Mouse (Mus musculus): ENCODE data around the gene Ttc25. TPM values are rescaled to one million over a fixed set of nuclear protein-coding genes. Genes with fewer than 3 reads are reported as not detected.

The Ttc25 gene
- polyA plus RNA-seq, 1 experiment from 2014 or later: 0.26 TPM

DNA sequence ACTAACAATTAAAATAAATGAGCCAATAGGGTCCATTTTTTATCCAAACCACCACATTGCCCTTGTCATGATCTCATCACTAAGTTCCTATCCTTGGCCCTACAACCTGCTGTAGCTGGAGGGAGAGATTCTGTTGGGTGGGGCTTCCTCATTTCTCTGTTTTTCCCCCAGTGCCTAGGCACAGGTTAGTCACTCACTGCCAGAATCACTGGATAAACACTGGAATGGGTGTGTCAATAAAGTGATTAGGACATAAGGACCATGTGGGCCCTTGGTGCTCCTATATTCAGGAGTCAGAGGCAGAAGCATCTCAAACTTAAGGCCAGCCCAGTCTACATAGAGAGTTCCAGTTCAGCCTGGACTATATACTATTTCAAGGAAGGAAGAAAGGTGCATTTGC, 8.9 kb upstream of the Ttc25 start:
- DNase-seq (ENCODE audit: low spot score): no peak
- Histone ChIP-seq H3K9ac (ENCODE audit: low read depth, low read length) (no peak overlapping the region), H3K4me1 (replicated peaks; ENCODE audit: control insufficient read depth, insufficient read depth, low read length) (peaks cover 3% of the 10 kb centered on the region), H3K4me2 (no peak overlapping the region), H3K4me3 (ENCODE audit: low read depth, low read length) (no peak overlapping the region), H3K27me3 (replicated peaks; ENCODE audit: control insufficient read depth, insufficient read depth, low read length) (no peaks in the 10 kb centered on the region), H3K36me3 (ENCODE audit: control insufficient read depth, insufficient read depth, low read length) (no peaks in the 10 kb centered on the region), H3K27ac (ENCODE audit: low read depth, low read length) (no peak overlapping the region), H3K9me3 (ENCODE audit: control insufficient read depth, low read length) (no peaks in the 10 kb centered on the region)
- no peak for ATAC-seq (replicated peaks; ENCODE audit: low FRiP score)

DNA sequence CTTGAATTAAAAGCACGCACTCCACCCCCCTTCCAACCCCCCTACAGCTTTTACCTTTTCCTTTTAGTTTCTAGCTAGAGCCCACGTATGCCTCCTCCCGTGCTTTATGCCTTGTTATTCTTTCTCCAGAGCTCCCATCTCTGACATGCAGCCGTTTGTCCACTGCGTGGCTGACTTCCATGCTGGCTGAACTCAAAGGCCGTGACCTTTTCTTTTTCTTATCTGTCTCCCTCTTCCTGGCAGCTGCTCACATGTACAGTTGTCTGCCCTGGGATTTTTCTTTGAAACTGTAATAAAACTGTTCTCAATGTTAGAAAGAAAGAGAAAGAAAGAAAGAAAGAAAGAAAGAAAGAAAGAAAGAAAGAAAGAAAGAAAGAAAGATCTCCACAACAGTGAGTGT, 4.4 kb upstream of the Ttc25 start:
- Histone ChIP-seq H3K36me3 (ENCODE audit: control insufficient read depth, insufficient read depth, low read length) (no peaks in the 10 kb centered on the region), H3K4me1 (replicated peaks; ENCODE audit: control insufficient read depth, insufficient read depth, low read length) (peaks cover 15% of the 10 kb centered on the region), H3K27ac (ENCODE audit: low read depth, low read length) (no peak overlapping the region), H3K27me3 (replicated peaks; ENCODE audit: control insufficient read depth, insufficient read depth, low read length) (no peaks in the 10 kb centered on the region), H3K4me3 (ENCODE audit: low read depth, low read length) (no peak overlapping the region), H3K9ac (ENCODE audit: low read depth, low read length) (no peak overlapping the region), H3K9me3 (ENCODE audit: control insufficient read depth, low read length) (no peaks in the 10 kb centered on the region), H3K4me2 (no peak overlapping the region)
- ATAC-seq (replicated peaks; ENCODE audit: low FRiP score) (no peak), DNase-seq (ENCODE audit: low spot score) (no peak)
- 25% methylated on average over 6 of the region's 6 CpGs for WGBS

DNA sequence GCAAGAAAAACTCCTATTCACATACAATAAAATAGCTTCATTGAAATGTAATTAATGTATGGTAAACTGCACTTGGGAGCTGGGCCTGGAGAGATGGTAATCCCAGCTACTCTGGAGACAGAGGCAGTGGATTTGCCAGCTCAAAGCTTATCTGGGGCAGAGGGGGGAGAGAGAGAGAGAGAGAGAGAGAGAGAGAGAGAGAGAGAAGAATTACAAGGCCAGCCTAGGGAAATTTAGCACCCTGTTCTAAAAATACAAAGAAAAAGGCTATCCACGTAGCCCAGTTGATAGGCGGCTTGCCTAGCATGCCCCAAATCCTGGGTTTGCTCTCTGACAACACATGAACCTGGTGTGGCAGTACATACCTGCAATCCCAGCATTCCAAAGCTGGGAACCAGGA, 3.8 kb upstream of the Ttc25 start:
- Histone ChIP-seq H3K36me3 (ENCODE audit: control insufficient read depth, insufficient read depth, low read length) (no peaks in the 10 kb centered on the region), H3K9ac (ENCODE audit: low read depth, low read length) (no peak overlapping the region), H3K27ac (ENCODE audit: low read depth, low read length) (no peak overlapping the region), H3K4me2 (no peak overlapping the region), H3K27me3 (replicated peaks; ENCODE audit: control insufficient read depth, insufficient read depth, low read length) (no peaks in the 10 kb centered on the region), H3K4me3 (ENCODE audit: low read depth, low read length) (no peak overlapping the region), H3K9me3 (ENCODE audit: control insufficient read depth, low read length) (no peaks in the 10 kb centered on the region), H3K4me1 (replicated peaks; ENCODE audit: control insufficient read depth, insufficient read depth, low read length) (peaks cover 15% of the 10 kb centered on the region)
- no peak for ATAC-seq (replicated peaks; ENCODE audit: low FRiP score)
- DNase-seq (ENCODE audit: low spot score): no peak
- 77% methylated on average over 2 of the region's 2 CpGs for WGBS

DNA sequence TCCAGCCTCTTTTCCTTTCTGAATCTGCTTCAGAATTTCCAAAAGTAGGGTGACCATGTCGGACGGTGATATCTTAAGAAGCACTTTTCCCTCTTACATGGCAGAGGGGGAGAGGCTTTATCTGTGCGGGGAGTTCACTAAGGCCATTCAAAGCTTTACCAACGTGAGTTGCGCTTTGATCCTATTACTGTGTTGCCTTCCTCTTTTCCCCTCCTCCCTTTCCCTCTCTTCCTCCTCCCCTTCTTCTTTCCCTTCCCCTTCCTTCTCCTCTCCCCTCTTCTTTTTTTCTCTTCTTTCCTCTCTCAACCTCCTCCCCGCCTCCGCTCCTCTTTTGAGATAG, 309 bp downstream of the Ttc25 start:
- 26% methylated on average over 7 of the region's 7 CpGs for WGBS
- Histone ChIP-seq H3K4me3 (ENCODE audit: low read depth, low read length) (peak overlapping the region; percentile 59), H3K9me3 (ENCODE audit: control insufficient read depth, low read length) (no peaks in the 10 kb centered on the region), H3K9ac (ENCODE audit: low read depth, low read length) (peak overlapping the region; percentile 73), H3K4me1 (replicated peaks; ENCODE audit: control insufficient read depth, insufficient read depth, low read length) (peaks cover 15% of the 10 kb centered on the region), H3K36me3 (ENCODE audit: control insufficient read depth, insufficient read depth, low read length) (no peaks in the 10 kb centered on the region), H3K27me3 (replicated peaks; ENCODE audit: control insufficient read depth, insufficient read depth, low read length) (no peaks in the 10 kb centered on the region), H3K4me2 (peak overlapping the region; percentile 85), H3K27ac (ENCODE audit: low read depth, low read length) (peak overlapping the region; percentile 23; the same call in 1 of the 2 replicates)
- DNase-seq (ENCODE audit: low spot score) (no peak), ATAC-seq (replicated peaks; ENCODE audit: low FRiP score) (0 out of 2 replicates have a peak, but pooled peaks have one; percentile 19)

DNA sequence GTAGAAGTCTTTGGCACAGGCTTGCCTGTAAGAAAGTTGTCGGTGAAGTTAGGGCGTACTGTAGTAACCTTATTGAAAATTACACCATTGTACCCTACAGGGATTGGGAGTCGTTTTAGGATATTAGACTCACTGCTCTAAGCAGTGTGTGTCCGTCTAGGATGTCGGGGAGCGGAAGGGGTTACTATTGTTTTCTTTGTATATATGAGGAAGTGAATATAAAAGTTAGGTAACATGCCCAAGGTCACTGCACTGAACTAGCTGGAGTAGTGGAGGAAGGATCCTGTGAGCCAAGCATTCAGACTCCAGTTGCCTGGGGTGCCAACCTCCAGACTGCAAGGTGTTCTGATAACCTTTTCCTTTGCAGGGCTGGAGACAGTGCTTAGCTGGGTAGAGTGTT, 1.5 kb downstream of the Ttc25 start:
- peaks cover 9% of the 10 kb centered on the region for H3K4me1 ChIP-seq (replicated peaks; ENCODE audit: control insufficient read depth, insufficient read depth, low read length)
- no peak overlapping the region for H3K9ac ChIP-seq (ENCODE audit: low read depth, low read length)
- H3K4me2 ChIP-seq: no peak overlapping the region
- no peaks in the 10 kb centered on the region for H3K27me3 ChIP-seq (replicated peaks; ENCODE audit: control insufficient read depth, insufficient read depth, low read length)
- no peak overlapping the region for H3K27ac ChIP-seq (ENCODE audit: low read depth, low read length)
- no peaks in the 10 kb centered on the region for H3K9me3 ChIP-seq (ENCODE audit: control insufficient read depth, low read length)
- DNase-seq (ENCODE audit: low spot score) (no peak), ATAC-seq (replicated peaks; ENCODE audit: low FRiP score) (no peak)
- H3K4me3 ChIP-seq (ENCODE audit: low read depth, low read length): no peak overlapping the region
- 81% methylated on average over 6 of the region's 6 CpGs for WGBS
- H3K36me3 ChIP-seq (ENCODE audit: control insufficient read depth, insufficient read depth, low read length): no peaks in the 10 kb centered on the region

DNA sequence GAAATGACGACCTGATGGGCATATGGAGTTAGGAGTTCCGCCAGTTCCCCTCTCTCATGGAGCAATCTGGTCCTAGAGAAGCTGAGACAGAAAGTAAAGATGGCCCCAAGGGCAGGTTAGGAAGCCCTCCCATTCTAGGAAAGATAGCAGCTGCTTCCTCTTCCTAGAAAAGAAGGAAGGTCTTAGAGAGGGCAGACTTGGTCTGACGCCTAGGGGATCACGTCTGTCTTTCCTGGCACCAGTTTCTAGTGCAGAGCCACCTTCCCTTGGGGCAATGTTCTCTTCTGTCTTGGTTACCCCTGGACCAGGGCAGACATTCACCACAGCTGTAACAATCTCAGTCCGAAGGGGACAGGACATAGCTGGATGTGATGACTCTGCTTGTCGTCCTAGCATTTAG, 2.7 kb downstream of the Ttc25 start:
- ATAC-seq (replicated peaks; ENCODE audit: low FRiP score) (no peak), DNase-seq (ENCODE audit: low spot score) (no peak)
- Histone ChIP-seq H3K36me3 (ENCODE audit: control insufficient read depth, insufficient read depth, low read length) (no peaks in the 10 kb centered on the region), H3K27ac (ENCODE audit: low read depth, low read length) (no peak overlapping the region), H3K27me3 (replicated peaks; ENCODE audit: control insufficient read depth, insufficient read depth, low read length) (no peaks in the 10 kb centered on the region), H3K4me3 (ENCODE audit: low read depth, low read length) (no peak overlapping the region), H3K9ac (ENCODE audit: low read depth, low read length) (no peak overlapping the region), H3K9me3 (ENCODE audit: control insufficient read depth, low read length) (no peaks in the 10 kb centered on the region), H3K4me2 (no peak overlapping the region), H3K4me1 (replicated peaks; ENCODE audit: control insufficient read depth, insufficient read depth, low read length) (peaks cover 9% of the 10 kb centered on the region)
- 52% methylated on average over 6 of the region's 6 CpGs for WGBS

DNA sequence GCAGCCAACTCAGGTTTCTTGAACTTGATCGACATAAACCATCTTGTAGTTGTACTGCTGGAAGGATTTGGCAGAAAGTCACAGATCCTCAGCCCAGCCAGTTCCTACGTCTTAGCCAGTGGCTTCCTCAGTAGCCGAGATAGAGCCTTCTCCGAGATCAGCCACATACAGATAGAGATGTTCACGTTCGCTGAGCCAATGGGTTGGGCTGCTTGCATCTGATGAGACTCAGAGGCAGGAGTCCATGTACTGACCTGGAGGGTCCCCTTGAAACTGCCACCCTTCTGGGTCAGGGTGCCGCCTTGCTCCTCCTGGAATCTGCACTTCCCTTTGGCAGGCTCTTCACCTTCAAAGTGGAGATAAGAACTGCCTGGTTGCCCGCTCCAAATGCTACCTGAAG, 4.1 kb downstream of the Ttc25 start:
- Histone ChIP-seq H3K9me3 (ENCODE audit: control insufficient read depth, low read length) (no peaks in the 10 kb centered on the region), H3K27ac (ENCODE audit: low read depth, low read length) (no peak overlapping the region), H3K36me3 (ENCODE audit: control insufficient read depth, insufficient read depth, low read length) (no peaks in the 10 kb centered on the region), H3K9ac (ENCODE audit: low read depth, low read length) (no peak overlapping the region), H3K27me3 (replicated peaks; ENCODE audit: control insufficient read depth, insufficient read depth, low read length) (no peaks in the 10 kb centered on the region), H3K4me3 (ENCODE audit: low read depth, low read length) (no peak overlapping the region), H3K4me2 (no peak overlapping the region), H3K4me1 (replicated peaks; ENCODE audit: control insufficient read depth, insufficient read depth, low read length) (peaks cover 9% of the 10 kb centered on the region)
- ATAC-seq (replicated peaks; ENCODE audit: low FRiP score): no peak
- DNase-seq (ENCODE audit: low spot score): no peak
- 71% methylated on average over 8 of the region's 8 CpGs for WGBS

DNA sequence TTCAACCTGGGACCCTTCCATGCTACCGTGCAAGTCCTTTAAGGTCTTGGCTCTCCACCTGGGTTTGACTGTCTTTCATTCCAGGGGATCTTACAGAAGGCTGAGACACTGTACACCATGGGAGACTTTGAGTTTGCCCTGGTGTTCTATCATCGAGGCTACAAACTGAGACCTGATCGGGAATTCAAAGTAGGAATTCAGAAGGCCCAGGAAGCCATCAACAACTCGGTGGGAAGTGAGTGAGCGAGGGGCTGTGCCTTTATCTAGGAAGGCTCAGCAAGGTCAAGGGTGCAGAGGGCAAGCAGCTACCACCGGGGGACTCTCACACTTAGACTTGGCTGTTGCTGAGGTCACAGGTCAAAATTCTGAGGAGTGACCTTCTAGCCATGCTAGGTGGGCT, 4.7 kb downstream of the Ttc25 start:
- ATAC-seq (replicated peaks; ENCODE audit: low FRiP score) (no peak), DNase-seq (ENCODE audit: low spot score) (no peak)
- Histone ChIP-seq H3K4me2 (no peak overlapping the region), H3K4me1 (replicated peaks; ENCODE audit: control insufficient read depth, insufficient read depth, low read length) (peaks cover 4% of the 10 kb centered on the region), H3K36me3 (ENCODE audit: control insufficient read depth, insufficient read depth, low read length) (no peaks in the 10 kb centered on the region), H3K27ac (ENCODE audit: low read depth, low read length) (no peak overlapping the region), H3K27me3 (replicated peaks; ENCODE audit: control insufficient read depth, insufficient read depth, low read length) (no peaks in the 10 kb centered on the region), H3K4me3 (ENCODE audit: low read depth, low read length) (no peak overlapping the region), H3K9ac (ENCODE audit: low read depth, low read length) (no peak overlapping the region), H3K9me3 (ENCODE audit: control insufficient read depth, low read length) (no peaks in the 10 kb centered on the region)
- 65% methylated on average over 6 of the region's 6 CpGs for WGBS

DNA sequence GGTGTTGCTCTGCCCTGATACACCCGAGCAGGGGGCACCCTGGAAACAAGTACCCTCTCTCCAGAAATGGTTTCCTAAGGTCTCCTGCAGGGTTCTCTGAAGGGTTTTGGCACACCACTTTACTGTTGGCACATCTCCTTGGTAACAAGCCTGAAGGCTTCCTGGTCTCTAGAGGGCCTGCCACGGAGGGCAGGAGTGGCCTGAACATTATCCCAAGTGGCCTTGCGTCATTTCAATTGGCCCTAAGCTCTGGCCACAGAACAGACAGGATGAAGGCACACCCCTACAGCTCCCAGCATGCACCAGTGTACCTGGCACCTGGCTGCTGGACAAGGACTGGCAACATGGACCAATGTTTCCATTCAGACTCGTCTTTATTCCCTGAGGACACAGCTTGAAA, 7.4 kb downstream of the Ttc25 start:
- H3K36me3 ChIP-seq (ENCODE audit: control insufficient read depth, insufficient read depth, low read length): no peaks in the 10 kb centered on the region
- H3K9ac ChIP-seq (ENCODE audit: low read depth, low read length): no peak overlapping the region
- no peak overlapping the region for H3K27ac ChIP-seq (ENCODE audit: low read depth, low read length)
- ATAC-seq (replicated peaks; ENCODE audit: low FRiP score) (no peak), DNase-seq (ENCODE audit: low spot score) (no peak)
- H3K4me1 ChIP-seq (replicated peaks; ENCODE audit: control insufficient read depth, insufficient read depth, low read length): peaks cover 2% of the 10 kb centered on the region; the same call in 1 of the 2 replicates
- no peaks in the 10 kb centered on the region for H3K27me3 ChIP-seq (replicated peaks; ENCODE audit: control insufficient read depth, insufficient read depth, low read length)
- H3K9me3 ChIP-seq (ENCODE audit: control insufficient read depth, low read length): no peaks in the 10 kb centered on the region
- 77% methylated on average over 4 of the region's 4 CpGs for WGBS
- H3K4me2 ChIP-seq: no peak overlapping the region
- H3K4me3 ChIP-seq (ENCODE audit: low read depth, low read length): no peak overlapping the region

Data from liver, embryonic 11.5 days (tissue).